Mouse (Mus musculus) lung, embryonic 14.5 days (tissue): ENCODE results near the gene Trappc2l. TPM values are rescaled to one million over a fixed set of nuclear protein-coding genes. Genes with fewer than 3 reads are reported as not detected.

Experiments used
- ATAC-seq: fragments of 200-750 bp; cut with Nextera tagmentation; 2 replicates; pipeline ENCODE4 v1.8.0; 2017; ENCODE audit warnings: mild to moderate bottlenecking, moderate TSS enrichment, moderate library complexity; ENCODE audit not compliant: insufficient read depth
- DNase-seq: peaks from one replicate; pipeline ENCODE4 v3.0.0-alpha.2; 2015
- H3K27ac ChIP-seq: fragments of 300-500 bp; sonication (generic); 2 replicates; pipeline ENCODE4 v1.5.1; 2014; ENCODE audit warnings: low read depth, mild to moderate bottlenecking, moderate library complexity
- H3K27me3 ChIP-seq: fragments of 300-500 bp; sonication (generic); 2 replicates; pipeline ENCODE4 v1.6.1; 2014; ENCODE audit warnings: low read length, control low read depth; ENCODE audit not compliant: insufficient read depth
- H3K36me3 ChIP-seq: fragments of 300-500 bp; sonication (generic); 2 replicates; pipeline ENCODE4 v1.6.1; 2014; ENCODE audit warnings: control low read depth; ENCODE audit not compliant: insufficient read depth
- H3K4me1 ChIP-seq: fragments of 300-500 bp; sonication (generic); 2 replicates; pipeline ENCODE4 v1.6.1; 2014; ENCODE audit warnings: antibody characterized with exemption, control low read depth; ENCODE audit not compliant: insufficient read depth
- H3K4me2 ChIP-seq: fragments of 300-500 bp; sonication (generic); 2 replicates; pipeline ENCODE4 v1.6.1; 2014; ENCODE audit warnings: mild to moderate bottlenecking
- H3K4me3 ChIP-seq: fragments of 300-500 bp; sonication (generic); 2 replicates; pipeline ENCODE4 v1.5.1; 2014; ENCODE audit warnings: low read depth, low read length
- H3K9ac ChIP-seq: fragments of 300-500 bp; sonication (generic); 2 replicates; pipeline ENCODE4 v1.6.1; 2014
- H3K9me3 ChIP-seq: fragments of 300-500 bp; sonication (generic); 2 replicates; pipeline ENCODE4 v1.6.1; 2016; ENCODE audit warnings: low read depth, low read length, control low read depth
- CTCF ChIP-seq: IDR thresholded peaks from 2 replicates; pipeline ENCODE4 v1.5.1; 2016; ENCODE audit warnings: antibody characterized with exemption, low read depth
- WGBS: fragments of 180-500 bp; shearing (Covaris S2); extraction: QIAGEN DNeasy Blood & Tissue Kit; methylation state at CpG from one replicate; pipeline ENCODE4 v1.1.7; 2014; 5-methylcytosine and 5-hydroxymethylcytosine counted together
- microRNA-seq: library from miRNA; unstranded; fragments of <30 nt; microRNA quantifications from one replicate; pipeline ENCODE4, GENCODE M21; 2016; ENCODE audit warnings: borderline number of aligned reads
- polyA plus RNA-seq: library from polyadenylated mRNA; unstranded; fragments of >200 nt; fragmentation: Nextera tagmentation; extraction: Ambion mirVana; gene quantifications from 2 replicates; pipeline ENCODE4 v1.2.1, GENCODE M21; 2014

Trappc2l gene
- polyA plus RNA-seq, 1 experiment from 2014 or later: 57.2 TPM

DNA sequence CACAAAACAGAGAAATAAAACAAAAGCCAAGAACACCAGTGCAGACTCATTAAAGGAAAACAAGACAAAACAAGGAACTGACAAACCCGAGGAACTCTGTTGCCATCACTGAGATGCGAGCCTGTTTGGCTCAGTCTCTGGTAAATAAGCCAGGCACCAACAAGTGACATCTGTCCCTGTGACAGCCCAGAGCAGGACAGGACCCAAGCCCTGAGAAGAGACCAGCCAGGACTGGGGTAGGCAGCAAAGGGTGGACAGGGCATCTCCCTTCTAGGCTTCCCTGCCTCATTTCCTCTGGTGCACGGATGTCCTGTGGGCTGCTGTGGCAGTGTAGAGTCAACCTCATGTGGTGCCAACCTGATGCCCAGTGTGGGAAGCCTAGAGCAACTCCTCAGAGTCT lies 51.7 kb downstream of the Trappc2l start:
- WGBS: 55% methylated on average over 3 of the region's 3 CpGs
- no peaks in the 10 kb centered on the region for H3K36me3 ChIP-seq
- peaks cover 32% of the 10 kb centered on the region for H3K4me1 ChIP-seq
- H3K9ac ChIP-seq: no peak overlapping the region
- TF ChIP-seq CTCF: no peak
- H3K27me3 ChIP-seq: no peaks in the 10 kb centered on the region
- no peak overlapping the region for H3K4me3 ChIP-seq
- no peak overlapping the region for H3K4me2 ChIP-seq
- H3K27ac ChIP-seq: no peak overlapping the region
- ATAC-seq: no peak
- DNase-seq: no peak
- no peaks in the 10 kb centered on the region for H3K9me3 ChIP-seq

GRCm38 (mm10) chr8:122663670-122664069 lies 52.2 kb downstream of the Trappc2l start:
- Histone ChIP-seq H3K4me1 (peaks cover 27% of the 10 kb centered on the region), H3K27me3 (no peaks in the 10 kb centered on the region), H3K9me3 (no peaks in the 10 kb centered on the region), H3K4me2 (no peak overlapping the region), H3K4me3 (no peak overlapping the region), H3K9ac (no peak overlapping the region), H3K27ac (no peak overlapping the region), H3K36me3 (no peaks in the 10 kb centered on the region)
- TF ChIP-seq CTCF: no peak
- 53% methylated on average over 5 of the region's 5 CpGs for WGBS
- ATAC-seq: no peak
- no peak for DNase-seq

- H3K27ac ChIP-seq: peak overlapping the region; percentile 80
- H3K4me2 ChIP-seq: peak overlapping the region; percentile 35
- ATAC-seq (peak; percentile 48; the same call in 1 of the 2 replicates), DNase-seq (peak; percentile 74)
- H3K4me1 ChIP-seq: peaks cover 27% of the 10 kb centered on the region
- no peak overlapping the region for H3K4me3 ChIP-seq
- WGBS: 29% methylated on average over 8 of the region's 8 CpGs
- peak; percentile 15; the same call in 1 of the 2 replicates for TF ChIP-seq CTCF
- H3K36me3 ChIP-seq: no peaks in the 10 kb centered on the region
- H3K9ac ChIP-seq: no peak overlapping the region
- peaks cover 3% of the 10 kb centered on the region; the same call in 1 of the 2 replicates for H3K27me3 ChIP-seq
- no peaks in the 10 kb centered on the region for H3K9me3 ChIP-seq
Measured at GRCm38 (mm10) chr8:122665221-122665620, 53.8 kb downstream of the Trappc2l start.

GRCm38 (mm10) chr8:122665667-122666316 lies 54.4 kb downstream of the Trappc2l start:
- DNase-seq (peak; percentile 77), ATAC-seq (peak; percentile 45)
- WGBS: 49% methylated on average over 12 of the region's 14 CpGs
- H3K4me3 ChIP-seq: no peak overlapping the region
- no peak overlapping the region for H3K9ac ChIP-seq
- H3K27ac ChIP-seq: peak overlapping the region; percentile 80
- peaks cover 27% of the 10 kb centered on the region for H3K4me1 ChIP-seq
- no peak for TF ChIP-seq CTCF
- H3K36me3 ChIP-seq: no peaks in the 10 kb centered on the region
- peak overlapping the region; percentile 35 for H3K4me2 ChIP-seq
- no peaks in the 10 kb centered on the region for H3K9me3 ChIP-seq
- peaks cover 7% of the 10 kb centered on the region for H3K27me3 ChIP-seq

Small RNA genes within 50 kb of the gene (microRNA-seq; reads per million reads assigned to microRNA genes)
- not detected for gene Mir6396

Other genes with a start within 250 kb of the Trappc2l start
- 42.4 and 44.3 TPM in 2 replicates for gene Zc3h18, start 235.0 kb upstream of the Trappc2l start, polyA plus RNA-seq
- gene Il17c, start 189.6 kb upstream of the Trappc2l start, polyA plus RNA-seq: 0.27 TPM in 1 of 2 replicates, not detected in the other
- gene Cyba, start 178.7 kb upstream of the Trappc2l start, polyA plus RNA-seq: 165 and 175 TPM in 2 replicates
- 27.1 and 29.5 TPM in 2 replicates for gene Mvd, start 168.2 kb upstream of the Trappc2l start, polyA plus RNA-seq
- gene Snai3, start 150.9 kb upstream of the Trappc2l start, polyA plus RNA-seq: 0.87 and 1.3 TPM in 2 replicates
- 34.7 and 37.2 TPM in 2 replicates for gene Rnf166, start 135.6 kb upstream of the Trappc2l start, polyA plus RNA-seq
- gene Ctu2, start 135.5 kb upstream of the Trappc2l start, polyA plus RNA-seq: 45.4 and 56.2 TPM in 2 replicates
- 26.6 and 27.7 TPM in 2 replicates for gene Piezo1, start 60.3 kb upstream of the Trappc2l start, polyA plus RNA-seq
- 47.1 and 50.3 TPM in 2 replicates for gene Cdt1, start 43.6 kb upstream of the Trappc2l start, polyA plus RNA-seq
- 338 and 366 TPM in 2 replicates for gene Aprt, start 34.7 kb upstream of the Trappc2l start, polyA plus RNA-seq
- gene Galns, start 177 bp upstream of the Trappc2l start, polyA plus RNA-seq: 11.7 and 12.5 TPM in 2 replicates
- not detected in 2 replicates for gene Pabpn1l, start 11.1 kb downstream of the Trappc2l start, polyA plus RNA-seq
- gene Cbfa2t3, start 87.5 kb downstream of the Trappc2l start, polyA plus RNA-seq: 4.7 and 5.7 TPM in 2 replicates
- 14.8 and 17.7 TPM in 2 replicates for gene Acsf3, start 163.8 kb downstream of the Trappc2l start, polyA plus RNA-seq
- gene Cdh15, start 236.3 kb downstream of the Trappc2l start, polyA plus RNA-seq: 0.07 TPM in 1 of 2 replicates, not detected in the other